Mouse (Mus musculus) myocyte (in vitro differentiated cells): Measurements from ENCODE around the gene Glis3. TPM values are rescaled to one million over a fixed set of nuclear protein-coding genes. Genes with fewer than 3 reads are reported as not detected.

ENCODE experiments used
- H3K27me3 ChIP-seq: one replicate; pipeline ENCODE4 v1.6.1; 2011; ENCODE audit not compliant: control insufficient read depth, insufficient read depth, insufficient read length
- H3K36me3 ChIP-seq: one replicate; pipeline ENCODE4 v1.6.1; 2011; ENCODE audit not compliant: control insufficient read depth, insufficient read depth
- H3K4me2 ChIP-seq: one replicate; pipeline ENCODE4 v1.6.1; 2011; ENCODE audit warnings: low read depth, control low read depth
- H3K4me3 ChIP-seq: one replicate; pipeline ENCODE4 v1.5.1; 2011; ENCODE audit warnings: mild to moderate bottlenecking, control low read depth, moderate library complexity
- H3K79me2 ChIP-seq: one replicate; pipeline ENCODE4 v1.6.1; 2011; ENCODE audit not compliant: control insufficient read depth, insufficient read depth
- H3ac ChIP-seq: one replicate; pipeline ENCODE4 v1.6.1; 2011; ENCODE audit not compliant: control insufficient read depth, insufficient read length
- CEBPB ChIP-seq: IDR thresholded peaks from 2 replicates; pipeline ENCODE4 v1.6.1; 2011; ENCODE audit warnings: mild to moderate bottlenecking, moderate library complexity; ENCODE audit not compliant: poor library complexity, insufficient read depth, severe bottlenecking
- E2F4 ChIP-seq: IDR thresholded peaks from one replicate; pipeline ENCODE4 v1.6.1; 2011; ENCODE audit warnings: mild to moderate bottlenecking, control low read depth, moderate library complexity; ENCODE audit not compliant: insufficient read depth
- MAX ChIP-seq: IDR thresholded peaks from one replicate; pipeline ENCODE4 v1.6.1; 2011; ENCODE audit warnings: low read depth, mild to moderate bottlenecking, control low read depth
- MYOD1 ChIP-seq, 3 experiments: IDR thresholded peaks; one replicate each; pipeline ENCODE4 v1.6.1; 2011; ENCODE audit warnings: control low read depth in 2 of 3, low read depth in 2 of 3, mild to moderate bottlenecking in 2 of 3, moderate library complexity in 1 of 3; ENCODE audit not compliant: insufficient read length in 2 of 3, control insufficient read depth in 1 of 3
- MYOG ChIP-seq, 3 experiments: IDR thresholded peaks; one replicate each; pipeline ENCODE4 v1.6.1; 2011; ENCODE audit warnings: control low read depth in 2 of 3, low read depth in 2 of 3, mild to moderate bottlenecking in 2 of 3; ENCODE audit not compliant: insufficient read length in 2 of 3, control insufficient read depth in 1 of 3, insufficient read depth in 1 of 3
- POLR2A ChIP-seq: IDR thresholded peaks from one replicate; pipeline ENCODE4 v1.6.1; 2011; ENCODE audit warnings: low read depth, mild to moderate bottlenecking, control low read depth, moderate library complexity; ENCODE audit not compliant: insufficient read length
- POLR2AphosphoS2 ChIP-seq: IDR thresholded peaks from one replicate; pipeline ENCODE4 v1.6.1; 2011; ENCODE audit warnings: low read depth, control low read depth; ENCODE audit not compliant: insufficient read length
- REST ChIP-seq: IDR thresholded peaks from one replicate; pipeline ENCODE4 v1.6.1; 2011; ENCODE audit warnings: mild to moderate bottlenecking, control low read depth, moderate library complexity; ENCODE audit not compliant: insufficient read depth, insufficient read length
- SRF ChIP-seq: IDR thresholded peaks from one replicate; pipeline ENCODE4 v1.6.1; 2011; ENCODE audit warnings: low read depth; ENCODE audit not compliant: control insufficient read depth, insufficient read length
- TCF12 ChIP-seq: IDR thresholded peaks from one replicate; pipeline ENCODE4 v1.6.1; 2011; ENCODE audit warnings: mild to moderate bottlenecking, control low read depth; ENCODE audit not compliant: poor library complexity, insufficient read depth, severe bottlenecking
- TCF3 ChIP-seq: IDR thresholded peaks from one replicate; pipeline ENCODE4 v1.6.1; 2011; ENCODE audit warnings: low read depth, control low read depth; ENCODE audit not compliant: insufficient read length
- USF1 ChIP-seq: IDR thresholded peaks from one replicate; pipeline ENCODE4 v1.6.1; 2011; ENCODE audit warnings: low read depth, mild to moderate bottlenecking, control low read depth, moderate library complexity
- polyA plus RNA-seq: library from polyadenylated mRNA; unstranded; fragments of >200 nt; fragmentation: generic; extraction: Trizol; gene quantifications from one replicate; pipeline ENCODE4 v1.2.1, GENCODE M21; 2012; ENCODE audit warnings: missing spikeins

Glis3 gene
- polyA plus RNA-seq, 1 experiment: 0.79 TPM

- no peaks in the 10 kb centered on the region for H3K27me3 ChIP-seq
- peak overlapping the region; percentile 91 for H3K4me2 ChIP-seq
- H3K79me2 ChIP-seq: no peaks in the 10 kb centered on the region
- H3K36me3 ChIP-seq: no peaks in the 10 kb centered on the region
- TF ChIP-seq TCF3 (no peak), POLR2A (no peak), POLR2AphosphoS2 (no peak), MYOD1 (IDR thresholded peaks at IDR 0.05; ENCODE audit: control insufficient read depth in 1 of 3, insufficient read length in 2 of 3, low read depth in 2 of 3) (no peak), TCF12 (no peak), REST (no peak), E2F4 (no peak), MYOG (IDR thresholded peaks at IDR 0.05; ENCODE audit: control insufficient read depth in 1 of 3, insufficient read depth in 1 of 3, insufficient read length in 2 of 3, low read depth in 2 of 3) (no peak), CEBPB (no peak), USF1 (no peak), MAX (no peak)
- no peak overlapping the region for H3K4me3 ChIP-seq
- H3ac ChIP-seq: no peak overlapping the region
Measured at GRCm38 (mm10) chr19:28557559-28558328, 122.1 kb downstream of the Glis3 start.

DNA sequence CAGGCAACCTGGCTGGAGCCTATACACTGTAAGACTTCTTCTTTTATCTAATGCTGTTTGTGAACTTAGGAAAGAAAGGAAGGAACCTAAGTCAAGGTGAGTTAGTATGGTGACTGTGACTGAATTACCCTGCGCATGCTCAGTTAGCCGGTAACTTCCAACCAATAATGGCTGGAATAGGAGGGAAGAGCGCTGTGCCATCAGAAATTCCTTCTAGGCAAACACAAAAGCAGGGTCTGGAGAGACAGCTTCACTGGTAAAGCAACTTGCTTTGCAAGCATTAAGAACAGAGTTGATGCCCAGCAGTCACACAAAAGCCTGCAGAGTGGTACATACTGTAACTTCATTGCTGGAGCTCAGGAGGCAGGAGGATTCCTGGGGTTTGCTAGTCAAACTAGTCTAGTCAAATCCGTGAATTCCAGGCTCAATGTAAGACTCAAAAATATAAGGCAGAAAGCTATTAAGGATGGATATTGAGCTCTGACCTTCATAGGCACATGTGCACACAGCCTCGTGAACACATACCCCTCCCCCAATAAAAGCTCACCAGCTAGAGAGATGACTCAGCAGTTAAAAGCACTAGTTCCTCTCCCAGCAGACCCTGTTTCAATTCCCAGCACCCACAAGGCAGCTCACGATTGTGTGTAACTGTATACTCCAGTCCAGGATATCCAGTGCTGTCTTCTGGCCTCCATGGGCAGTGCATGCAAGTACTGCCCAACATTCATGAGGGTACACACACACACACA, 124.5 kb downstream of the Glis3 start:
- TF ChIP-seq REST (no peak), TCF3 (no peak), CEBPB (no peak), MYOD1 (IDR thresholded peaks at IDR 0.05; ENCODE audit: control insufficient read depth in 1 of 3, insufficient read length in 2 of 3, low read depth in 2 of 3) (no peak), MAX (no peak), SRF (no peak), TCF12 (no peak), POLR2A (no peak), E2F4 (no peak)
- H3K79me2 ChIP-seq: no peaks in the 10 kb centered on the region

GRCm38 (mm10) chr19:28550611-28551010, 129.3 kb downstream of the Glis3 start:
- TF ChIP-seq SRF (no peak), CEBPB (no peak), POLR2A (no peak), POLR2AphosphoS2 (no peak), E2F4 (no peak), USF1 (no peak), REST (no peak), MYOG (IDR thresholded peaks at IDR 0.05; ENCODE audit: control insufficient read depth in 1 of 3, insufficient read depth in 1 of 3, insufficient read length in 2 of 3, low read depth in 2 of 3) (no peak), TCF3 (no peak), MYOD1 (IDR thresholded peaks at IDR 0.05; ENCODE audit: control insufficient read depth in 1 of 3, insufficient read length in 2 of 3, low read depth in 2 of 3) (no peak), TCF12 (no peak), MAX (no peak)
- Histone ChIP-seq H3K4me3 (no peak overlapping the region), H3K36me3 (no peaks in the 10 kb centered on the region), H3K4me2 (no peak overlapping the region), H3K27me3 (no peaks in the 10 kb centered on the region), H3K79me2 (no peaks in the 10 kb centered on the region), H3ac (no peak overlapping the region)

More for the DNA sequence above, 124.5 kb downstream of the Glis3 start:
- H3K27me3 ChIP-seq: no peaks in the 10 kb centered on the region
- no peak overlapping the region for H3K4me3 ChIP-seq
- H3K4me2 ChIP-seq: no peak overlapping the region
- H3ac ChIP-seq: no peak overlapping the region
- no peaks in the 10 kb centered on the region for H3K36me3 ChIP-seq

DNA sequence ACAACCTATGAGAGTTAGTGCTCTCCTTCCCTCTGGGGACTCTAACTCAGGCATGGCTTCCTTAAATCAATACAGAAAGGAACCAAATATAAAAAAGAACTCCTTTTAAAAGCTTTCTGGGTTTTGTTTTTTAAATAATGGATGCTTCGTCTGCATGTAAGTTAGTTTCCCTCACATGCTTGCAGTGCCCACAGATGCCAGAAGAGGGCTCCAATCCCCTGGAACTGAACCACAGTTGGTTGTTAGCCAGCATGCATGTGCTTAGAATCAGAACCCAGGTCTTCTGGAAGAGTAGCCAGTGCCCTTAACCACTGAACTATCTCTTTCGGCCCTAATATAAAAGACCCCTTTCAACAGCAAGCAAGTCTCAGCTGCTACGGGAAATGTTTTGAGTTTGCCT, 132.9 kb downstream of the Glis3 start:
- H3K4me2 ChIP-seq: no peak overlapping the region
- no peak overlapping the region for H3ac ChIP-seq
- no peak overlapping the region for H3K4me3 ChIP-seq
- no peaks in the 10 kb centered on the region for H3K79me2 ChIP-seq
- no peaks in the 10 kb centered on the region for H3K27me3 ChIP-seq
- TF ChIP-seq TCF3 (no peak), SRF (no peak), MYOD1 (IDR thresholded peaks at IDR 0.05; ENCODE audit: control insufficient read depth in 1 of 3, insufficient read length in 2 of 3, low read depth in 2 of 3) (no peak), MYOG (IDR thresholded peaks at IDR 0.05; ENCODE audit: control insufficient read depth in 1 of 3, insufficient read depth in 1 of 3, insufficient read length in 2 of 3, low read depth in 2 of 3) (no peak), POLR2A (no peak), TCF12 (no peak), CEBPB (no peak), REST (no peak), E2F4 (no peak), POLR2AphosphoS2 (no peak), USF1 (no peak), MAX (no peak)
- H3K36me3 ChIP-seq: no peaks in the 10 kb centered on the region
